Mouse (Mus musculus) intestine, embryonic 16.5 days (tissue): Measurements from ENCODE around the gene Galntl6. TPM values are rescaled to one million over a fixed set of nuclear protein-coding genes. Genes with fewer than 3 reads are reported as not detected.
"Not testable (repeated sequence)": the region's sequence is repeated elsewhere in the genome, so short reads cannot be mapped to it uniquely, and the experiment has no call there.

Source experiments
- ATAC-seq: fragments of 200-750 bp; cut with Nextera tagmentation; 2 replicates; pipeline ENCODE4 v1.8.0; 2017; ENCODE audit warnings: moderate TSS enrichment, moderate library complexity
- H3K27ac ChIP-seq: fragments of 300-500 bp; sonication (generic); 2 replicates; pipeline ENCODE4 v1.5.1; 2014; ENCODE audit warnings: mild to moderate bottlenecking, low read length
- H3K27me3 ChIP-seq: fragments of 300-500 bp; sonication (generic); replicated peaks from 2 replicates; pipeline ENCODE4 v1.6.1; 2014; ENCODE audit warnings: low read length, control low read depth, mixed read lengths; ENCODE audit not compliant: control insufficient read depth, insufficient read depth
- H3K36me3 ChIP-seq: fragments of 300-500 bp; sonication (generic); 2 replicates; pipeline ENCODE4 v1.6.1; 2014; ENCODE audit warnings: low read length, control low read depth; ENCODE audit not compliant: control insufficient read depth, insufficient read depth
- H3K4me1 ChIP-seq: fragments of 300-500 bp; sonication (generic); 2 replicates; pipeline ENCODE4 v1.6.1; 2014; ENCODE audit warnings: low read length, control low read depth, mixed read lengths; ENCODE audit not compliant: control insufficient read depth, insufficient read depth
- H3K4me2 ChIP-seq: fragments of 300-500 bp; sonication (generic); 2 replicates; pipeline ENCODE4 v1.6.1; 2014; ENCODE audit warnings: low read depth, low read length, control low read depth
- H3K4me3 ChIP-seq: fragments of 300-500 bp; sonication (generic); 2 replicates; pipeline ENCODE4 v1.5.1; 2014; ENCODE audit warnings: mild to moderate bottlenecking, low read length
- H3K9ac ChIP-seq: fragments of 300-500 bp; sonication (generic); 2 replicates; pipeline ENCODE4 v1.6.1; 2014; ENCODE audit warnings: low read depth, low read length
- H3K9me3 ChIP-seq: fragments of 300-500 bp; sonication (generic); 2 replicates; pipeline ENCODE4 v1.6.1; 2016; ENCODE audit warnings: low read length, control low read depth; ENCODE audit not compliant: control insufficient read depth
- WGBS: fragments of 180-500 bp; shearing (Covaris S2); extraction: QIAGEN DNeasy Blood & Tissue Kit; methylation state at CpG from one replicate; pipeline ENCODE4 v1.1.7; 2014; 5-methylcytosine and 5-hydroxymethylcytosine counted together
- polyA plus RNA-seq: library from polyadenylated mRNA; unstranded; fragments of >200 nt; fragmentation: Nextera tagmentation; extraction: Ambion mirVana; gene quantifications from 2 replicates; pipeline ENCODE4 v1.2.1, GENCODE M21; 2015

Gene Galntl6
- polyA plus RNA-seq, 1 experiment from 2014 or later, result 0.56 TPM

- Histone ChIP-seq H3K9ac (no peak overlapping the region), H3K9me3 (no peaks in the 10 kb centered on the region), H3K36me3 (no peaks in the 10 kb centered on the region), H3K27ac (no peak overlapping the region), H3K27me3 (no peaks in the 10 kb centered on the region), H3K4me3 (no peak overlapping the region), H3K4me1 (no peaks in the 10 kb centered on the region), H3K4me2 (no peak overlapping the region)
- no peak for ATAC-seq
Observed at GRCm38 (mm10) chr8:58534631-58535030, 377.8 kb downstream of the Galntl6 start.

GRCm38 (mm10) chr8:58523443-58523842 lies 389.0 kb downstream of the Galntl6 start:
- Histone ChIP-seq H3K27me3 (no peaks in the 10 kb centered on the region), H3K4me2 (no peak overlapping the region), H3K4me1 (no peaks in the 10 kb centered on the region), H3K9ac (no peak overlapping the region), H3K9me3 (no peaks in the 10 kb centered on the region), H3K27ac (no peak overlapping the region), H3K36me3 (no peaks in the 10 kb centered on the region), H3K4me3 (no peak overlapping the region)
- 21% methylated on average over 1 of the region's 1 CpGs for WGBS
- no peak for ATAC-seq

GRCm38 (mm10) chr8:58521932-58522331 lies 390.5 kb downstream of the Galntl6 start:
- H3K9me3 ChIP-seq, result no peaks in the 10 kb centered on the region
- H3K4me1 ChIP-seq, result no peaks in the 10 kb centered on the region
- no peaks in the 10 kb centered on the region for H3K27me3 ChIP-seq
- no peak overlapping the region for H3K27ac ChIP-seq
- H3K4me3 ChIP-seq, result no peak overlapping the region
- no peak overlapping the region for H3K4me2 ChIP-seq
- H3K9ac ChIP-seq, result no peak overlapping the region
- no peak for ATAC-seq
- no peaks in the 10 kb centered on the region for H3K36me3 ChIP-seq

- no peaks in the 10 kb centered on the region for H3K4me1 ChIP-seq
- no peak overlapping the region for H3K9ac ChIP-seq
- no peaks in the 10 kb centered on the region for H3K27me3 ChIP-seq
- no peak overlapping the region for H3K27ac ChIP-seq
- no peak overlapping the region for H3K4me3 ChIP-seq
- H3K36me3 ChIP-seq, result no peaks in the 10 kb centered on the region
- no peaks in the 10 kb centered on the region for H3K9me3 ChIP-seq
- no peak for ATAC-seq
- H3K4me2 ChIP-seq, result no peak overlapping the region
Observed at GRCm38 (mm10) chr8:58510516-58510915, 401.9 kb downstream of the Galntl6 start.

GRCm38 (mm10) chr8:58509051-58509450 lies 403.4 kb downstream of the Galntl6 start:
- H3K4me3 ChIP-seq, result no peak overlapping the region
- WGBS, result 57% methylated on average over 1 of the region's 1 CpGs
- ATAC-seq, result no peak
- H3K4me2 ChIP-seq, result no peak overlapping the region
- no peak overlapping the region for H3K27ac ChIP-seq
- no peaks in the 10 kb centered on the region for H3K27me3 ChIP-seq
- no peaks in the 10 kb centered on the region for H3K4me1 ChIP-seq
- no peaks in the 10 kb centered on the region for H3K9me3 ChIP-seq
- no peak overlapping the region for H3K9ac ChIP-seq
- no peaks in the 10 kb centered on the region for H3K36me3 ChIP-seq

GRCm38 (mm10) chr8:58487099-58487498 lies 425.3 kb downstream of the Galntl6 start:
- 78% methylated on average over 4 of the region's 4 CpGs for WGBS
- no peak overlapping the region for H3K4me3 ChIP-seq

GRCm38 (mm10) chr8:58463342-58463741 lies 449.1 kb downstream of the Galntl6 start:
- not testable (repeated sequence) for H3K4me1 ChIP-seq, ATAC-seq, H3K36me3 ChIP-seq, H3K4me2 ChIP-seq, H3K27me3 ChIP-seq, H3K9ac ChIP-seq, H3K27ac ChIP-seq, H3K4me3 ChIP-seq, H3K9me3 ChIP-seq
- 73% methylated on average over 2 of the region's 2 CpGs for WGBS

More at GRCm38 (mm10) chr8:58487099-58487498, 425.3 kb downstream of the Galntl6 start:
- no peaks in the 10 kb centered on the region for H3K4me1 ChIP-seq
- no peaks in the 10 kb centered on the region for H3K36me3 ChIP-seq
- ATAC-seq, result no peak
- no peaks in the 10 kb centered on the region for H3K27me3 ChIP-seq
- H3K27ac ChIP-seq, result no peak overlapping the region
- H3K9ac ChIP-seq, result no peak overlapping the region
- no peak overlapping the region for H3K4me2 ChIP-seq
- no peaks in the 10 kb centered on the region for H3K9me3 ChIP-seq

- no peak overlapping the region for H3K4me2 ChIP-seq
- no peaks in the 10 kb centered on the region for H3K9me3 ChIP-seq
- H3K4me1 ChIP-seq, result no peaks in the 10 kb centered on the region
- no peaks in the 10 kb centered on the region for H3K27me3 ChIP-seq
- H3K4me3 ChIP-seq, result no peak overlapping the region
- ATAC-seq, result no peak
- H3K27ac ChIP-seq, result no peak overlapping the region
- no peaks in the 10 kb centered on the region for H3K36me3 ChIP-seq
- H3K9ac ChIP-seq, result no peak overlapping the region
- 68% methylated on average over 2 of the region's 2 CpGs for WGBS
Observed at GRCm38 (mm10) chr8:58442696-58443095, 469.7 kb downstream of the Galntl6 start.

- 58% methylated on average over 5 of the region's 5 CpGs for WGBS
- Histone ChIP-seq H3K27ac (no peak overlapping the region), H3K36me3 (no peaks in the 10 kb centered on the region), H3K4me2 (no peak overlapping the region), H3K9me3 (no peaks in the 10 kb centered on the region), H3K4me3 (no peak overlapping the region), H3K4me1 (no peaks in the 10 kb centered on the region), H3K27me3 (no peaks in the 10 kb centered on the region), H3K9ac (no peak overlapping the region)
- ATAC-seq, result no peak
Observed at GRCm38 (mm10) chr8:58418481-58418880, 494.0 kb downstream of the Galntl6 start.

GRCm38 (mm10) chr8:58417551-58417950 lies 494.9 kb downstream of the Galntl6 start:
- Histone ChIP-seq H3K9ac (no peak overlapping the region), H3K4me3 (no peak overlapping the region), H3K4me2 (no peak overlapping the region), H3K27me3 (no peaks in the 10 kb centered on the region), H3K4me1 (no peaks in the 10 kb centered on the region), H3K9me3 (no peaks in the 10 kb centered on the region), H3K36me3 (no peaks in the 10 kb centered on the region), H3K27ac (no peak overlapping the region)
- 57% methylated on average over 1 of the region's 1 CpGs for WGBS
- ATAC-seq, result no peak
